Mouse (Mus musculus) splenic B cell, adult 2 months (primary cell): ENCODE data around the gene Slc35f2.
A peak's percentile ranks its signal among the peaks of the same experiment; 100 is the strongest.

Experiments
- DNase-seq: peaks from one replicate; pipeline ENCODE4 v3.0.0-alpha.2; 2011; ENCODE audit warnings: low read depth, low spot score
- H3K27me3 ChIP-seq: 2 replicates; pipeline ENCODE4 v1.6.1; 2012; ENCODE audit warnings: mild to moderate bottlenecking, low read length, moderate library complexity, mixed read lengths; ENCODE audit not compliant: control insufficient read depth, poor library complexity, insufficient read depth, severe bottlenecking
- H3K36me3 ChIP-seq: 2 replicates; pipeline ENCODE4 v1.6.1; 2012; ENCODE audit warnings: mild to moderate bottlenecking, low read length, moderate library complexity, mixed read lengths; ENCODE audit not compliant: control insufficient read depth, poor library complexity, insufficient read depth, severe bottlenecking

Gene Slc35f2

DNA sequence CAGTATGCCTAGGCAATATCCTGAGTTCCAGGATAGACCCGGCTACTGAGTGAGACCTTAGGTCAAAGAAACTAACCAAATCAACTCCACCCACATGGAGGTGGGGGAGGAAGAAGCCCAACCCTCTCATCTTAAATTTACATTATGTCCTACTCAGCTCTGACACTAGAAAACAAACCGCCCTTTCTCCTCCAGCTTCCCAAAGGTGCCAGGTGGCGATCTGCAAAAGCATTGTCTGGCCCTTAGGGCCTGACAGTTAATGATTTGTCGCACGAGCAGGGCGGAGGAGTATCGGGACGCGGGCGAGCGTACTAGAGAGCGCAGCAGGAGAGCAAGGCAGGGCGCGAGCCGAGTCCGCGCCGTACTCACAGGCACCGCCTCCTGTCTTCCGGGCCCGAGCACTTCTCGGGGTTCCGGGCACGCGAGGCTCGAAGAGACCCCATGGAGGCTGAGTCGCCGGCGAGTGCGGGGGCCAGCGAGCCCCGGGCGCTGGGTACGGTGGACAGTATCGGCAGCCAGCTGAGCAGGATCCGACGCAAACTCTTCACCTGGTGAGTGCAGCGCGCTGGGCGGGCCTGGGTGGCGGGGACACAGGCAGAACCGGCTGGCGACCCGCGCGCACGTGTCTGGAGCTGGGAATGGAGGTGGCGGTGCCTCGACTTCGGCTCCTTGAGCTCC is at the start of gene Slc35f2:
Gene Slc35f2, plus strand, starts transcription at position 195 of the 678 bp plus-strand sequence.
- Histone ChIP-seq H3K36me3 (no peaks in the 10 kb centered on the region; the same call in 1 of the 2 replicates), H3K27me3 (no peaks in the 10 kb centered on the region)
- peak; percentile 35 for DNase-seq

DNA sequence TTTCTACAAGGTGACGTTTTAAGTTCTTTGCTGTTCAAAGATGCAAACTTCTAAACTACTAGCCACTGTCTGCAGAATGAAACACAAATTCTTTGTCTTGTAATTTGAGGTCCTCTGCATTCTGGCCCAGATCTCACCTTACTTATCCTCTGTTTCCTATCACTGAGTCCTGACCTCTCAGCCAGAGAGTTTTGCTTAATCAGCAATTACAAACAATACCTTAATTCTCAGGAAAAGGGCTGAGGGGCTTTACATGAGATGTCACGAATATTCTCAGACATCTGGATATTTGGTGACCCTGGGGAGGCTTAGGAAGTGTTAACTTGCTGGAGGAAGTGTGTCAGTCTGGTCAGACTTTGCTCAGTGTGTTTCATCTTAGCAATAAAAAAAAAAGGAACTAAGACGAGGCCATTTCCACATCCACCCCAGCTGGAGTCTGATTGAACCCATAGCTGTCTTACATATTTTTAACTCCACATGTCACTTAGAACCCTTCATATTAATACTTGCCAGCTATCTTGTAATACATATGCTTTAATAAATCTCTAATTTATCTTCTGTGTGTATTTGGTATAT is 30.4 kb upstream of the Slc35f2 start:
- Histone ChIP-seq H3K36me3 (no peaks in the 10 kb centered on the region), H3K27me3 (no peaks in the 10 kb centered on the region)
- DNase-seq: peak; percentile 6

DNA sequence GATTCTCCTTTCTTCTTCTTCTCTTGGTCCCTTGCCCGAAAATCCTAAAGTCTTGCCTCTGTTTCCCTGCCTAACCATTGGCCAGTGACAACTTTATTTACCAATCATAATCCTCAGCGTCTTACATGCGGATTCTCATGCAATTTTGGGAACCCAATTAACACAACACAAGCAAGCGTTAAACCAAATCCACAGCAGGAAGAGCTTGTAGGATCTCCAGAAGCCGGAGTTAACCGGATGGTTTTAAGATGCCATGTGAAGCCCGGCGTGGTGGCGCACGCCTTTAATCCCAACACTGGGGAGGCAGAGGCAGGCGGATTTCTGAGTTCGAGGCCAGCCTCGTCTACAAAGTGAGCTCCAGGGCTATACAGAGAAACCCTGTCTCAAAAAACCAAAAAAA is 20.9 kb upstream of the Slc35f2 start:
- no peak for DNase-seq
- no peaks in the 10 kb centered on the region for H3K27me3 ChIP-seq
- no peaks in the 10 kb centered on the region for H3K36me3 ChIP-seq

DNA sequence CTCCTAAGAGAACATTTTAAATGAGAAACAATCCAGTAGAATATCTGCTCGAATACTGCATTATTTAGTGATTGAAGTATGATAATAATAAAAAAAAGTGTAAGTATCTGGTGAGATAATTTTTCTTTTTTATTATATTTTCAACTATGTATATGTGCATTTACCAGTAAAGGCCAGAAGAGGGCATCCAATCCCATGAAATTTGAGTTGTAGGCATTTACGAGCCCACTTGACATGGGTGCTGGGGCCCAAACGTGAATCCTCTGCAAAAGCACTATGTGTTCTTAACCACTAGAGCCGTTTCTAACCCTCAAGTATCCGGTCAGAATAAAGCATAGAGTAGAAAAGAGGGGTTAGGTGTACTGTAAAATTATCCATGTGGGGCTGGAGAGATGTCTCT is 20.4 kb upstream of the Slc35f2 start:
- peak; percentile 38 for DNase-seq
- Histone ChIP-seq H3K27me3 (no peaks in the 10 kb centered on the region), H3K36me3 (no peaks in the 10 kb centered on the region)

DNA sequence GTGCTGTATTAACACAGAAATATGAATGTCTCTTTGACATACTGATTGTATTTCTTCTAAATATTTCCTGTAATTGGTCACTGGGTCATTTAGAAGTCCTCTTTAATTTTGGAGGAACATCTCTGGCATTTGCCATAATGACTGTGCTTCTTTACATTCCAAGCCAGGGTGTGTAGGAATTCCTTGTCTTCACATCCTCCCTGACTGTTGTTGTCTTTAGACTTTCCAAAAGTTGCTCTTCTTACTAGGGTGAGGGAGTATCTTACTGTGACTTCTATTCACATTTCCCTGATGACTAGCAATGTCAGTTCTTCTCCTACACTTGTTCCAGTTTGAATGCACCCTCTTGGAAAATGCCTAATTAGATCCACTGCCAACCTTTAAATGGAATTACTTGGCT is 16.5 kb upstream of the Slc35f2 start:
- Histone ChIP-seq H3K36me3 (no peaks in the 10 kb centered on the region), H3K27me3 (no peaks in the 10 kb centered on the region; the same call in 1 of the 2 replicates)
- no peak for DNase-seq

DNA sequence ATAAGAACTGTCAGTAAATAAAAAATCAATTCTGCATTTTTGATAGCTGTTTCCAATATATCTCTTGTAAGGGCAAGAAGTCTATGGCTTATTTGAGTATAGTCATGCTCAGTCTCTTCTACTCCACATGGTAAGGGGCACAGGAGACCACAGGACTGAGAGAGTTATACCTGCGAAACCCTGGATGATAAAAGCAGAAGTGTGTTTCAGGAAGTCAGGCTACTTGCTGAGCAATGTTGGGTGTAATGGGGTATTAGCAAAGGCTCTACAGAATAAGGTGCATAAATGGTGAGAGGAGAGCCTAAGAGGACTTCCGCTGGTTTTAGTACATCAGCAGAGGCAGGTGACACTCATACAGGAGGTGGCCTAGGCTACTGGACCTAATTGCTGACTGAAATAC is 13.2 kb upstream of the Slc35f2 start:
- no peaks in the 10 kb centered on the region for H3K36me3 ChIP-seq
- no peaks in the 10 kb centered on the region; the same call in 1 of the 2 replicates for H3K27me3 ChIP-seq
- DNase-seq: peak; percentile 5

DNA sequence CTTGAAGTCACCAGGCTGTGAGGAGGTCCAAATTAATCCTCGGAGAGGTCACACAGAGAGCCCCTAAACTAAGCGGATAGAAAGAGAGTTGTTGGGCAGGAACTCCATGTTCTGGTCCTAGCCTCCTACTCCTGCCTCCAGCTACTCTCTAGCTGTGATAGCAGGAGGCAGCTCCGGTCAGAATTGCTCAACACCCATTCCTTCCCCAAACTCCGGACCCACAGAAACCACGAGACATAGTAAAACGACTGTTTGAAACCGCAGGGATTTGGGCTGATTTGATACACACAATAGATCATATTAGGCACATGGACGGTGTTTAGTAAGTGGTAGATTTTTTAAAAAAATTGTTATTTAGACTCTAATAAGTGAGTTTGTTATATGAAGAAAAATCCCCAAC is 6.6 kb upstream of the Slc35f2 start:
- Histone ChIP-seq H3K36me3 (no peaks in the 10 kb centered on the region; the same call in 1 of the 2 replicates), H3K27me3 (no peaks in the 10 kb centered on the region)
- no peak for DNase-seq

DNA sequence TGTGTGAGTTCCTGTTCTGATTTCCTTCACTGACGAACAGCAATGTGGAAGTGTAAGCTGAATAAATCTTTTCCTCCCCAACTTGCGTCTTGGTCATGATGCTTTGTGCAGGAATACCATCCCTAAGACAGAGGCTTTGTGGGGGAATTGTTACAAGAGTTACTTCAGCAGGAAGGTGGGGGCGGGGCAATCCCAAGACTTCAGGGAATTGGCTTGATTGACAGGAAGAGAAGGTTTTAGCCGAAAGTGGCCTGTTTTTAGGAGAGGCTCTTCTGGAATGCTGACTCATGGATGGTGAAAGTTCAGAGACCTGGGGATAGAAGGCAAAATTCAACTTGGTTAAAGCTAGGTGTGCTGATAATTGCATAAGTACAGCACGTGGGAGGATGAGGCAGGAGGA is 2.9 kb upstream of the Slc35f2 start:
- Histone ChIP-seq H3K27me3 (no peaks in the 10 kb centered on the region), H3K36me3 (no peaks in the 10 kb centered on the region; the same call in 1 of the 2 replicates)
- DNase-seq: no peak

DNA sequence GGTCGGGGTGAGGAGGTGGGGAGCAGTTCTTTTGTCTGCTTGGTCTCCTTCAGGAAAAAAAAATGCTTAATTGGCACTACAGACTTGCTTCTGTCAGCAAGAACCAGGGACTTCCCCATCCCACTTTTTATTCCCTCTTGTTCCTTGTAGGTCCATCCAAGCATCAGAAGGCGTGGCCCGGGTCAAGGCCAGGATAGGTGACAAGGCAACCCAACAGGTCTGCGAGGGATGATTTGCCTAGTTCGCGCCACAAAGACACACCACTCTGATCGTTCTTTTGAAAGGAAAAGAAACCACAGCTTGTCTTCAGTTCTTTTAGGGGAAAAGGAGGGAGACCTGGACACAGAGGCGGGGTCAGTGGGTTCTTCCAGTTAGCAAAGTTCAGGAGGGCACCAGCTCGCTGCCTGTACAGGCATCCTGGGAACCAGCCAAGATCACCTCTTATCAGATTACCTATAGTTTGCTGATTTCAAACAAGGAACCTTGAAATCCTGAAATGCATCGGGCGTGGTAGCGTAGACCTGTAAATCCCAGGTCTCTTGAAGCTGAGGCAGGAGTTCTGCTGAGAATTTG is 481 bp upstream of the Slc35f2 start:
- DNase-seq: no peak
- no peaks in the 10 kb centered on the region for H3K27me3 ChIP-seq

DNA sequence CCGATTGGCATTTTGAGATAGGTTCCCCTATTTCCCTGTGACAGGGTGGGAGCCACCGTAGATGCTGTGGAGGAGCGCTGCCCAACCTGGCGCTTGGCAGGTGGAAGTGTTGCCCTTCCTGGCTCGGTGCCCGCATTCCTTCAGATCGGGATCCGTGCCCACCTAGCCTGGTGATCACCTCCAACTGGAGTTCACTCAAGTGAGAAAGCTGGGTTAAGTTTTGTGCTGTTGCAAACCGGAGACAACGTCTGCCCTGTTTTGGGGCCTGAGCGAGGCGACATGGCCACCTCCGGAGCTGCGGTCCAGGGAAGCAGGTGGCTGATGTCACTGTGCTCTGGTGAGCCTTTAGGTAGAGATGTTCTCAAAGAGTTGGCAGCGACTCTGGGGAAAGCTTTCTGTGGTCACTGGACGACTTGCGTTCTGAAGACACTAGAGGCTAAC is 803 bp downstream of the Slc35f2 start:
- H3K27me3 ChIP-seq: no peaks in the 10 kb centered on the region
- no peaks in the 10 kb centered on the region; the same call in 1 of the 2 replicates for H3K36me3 ChIP-seq
- DNase-seq: peak; percentile 11

More for the DNA sequence above, 481 bp upstream of the Slc35f2 start:
- H3K36me3 ChIP-seq: no peaks in the 10 kb centered on the region; the same call in 1 of the 2 replicates

DNA sequence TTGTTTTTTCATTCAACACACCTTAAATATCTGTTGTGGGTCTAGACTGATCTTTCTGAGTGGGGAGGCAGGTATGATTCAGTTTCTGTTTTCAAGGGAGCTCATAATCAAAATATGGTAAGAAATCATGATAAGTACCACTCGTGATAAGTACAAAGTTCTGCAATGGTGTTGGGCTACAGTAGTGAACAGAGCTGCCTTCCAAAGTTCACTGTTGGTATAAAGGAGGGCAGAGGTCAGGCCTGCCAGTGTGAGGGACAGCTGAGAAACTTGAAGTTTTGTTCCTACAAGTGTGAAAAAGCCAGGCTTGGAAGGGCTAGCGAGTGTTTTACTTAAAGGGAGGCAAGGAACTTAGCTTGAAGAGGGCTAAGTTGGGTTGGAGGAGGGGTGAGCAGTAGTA is 4.2 kb downstream of the Slc35f2 start:
- no peaks in the 10 kb centered on the region for H3K27me3 ChIP-seq
- DNase-seq: no peak
- no peaks in the 10 kb centered on the region for H3K36me3 ChIP-seq

DNA sequence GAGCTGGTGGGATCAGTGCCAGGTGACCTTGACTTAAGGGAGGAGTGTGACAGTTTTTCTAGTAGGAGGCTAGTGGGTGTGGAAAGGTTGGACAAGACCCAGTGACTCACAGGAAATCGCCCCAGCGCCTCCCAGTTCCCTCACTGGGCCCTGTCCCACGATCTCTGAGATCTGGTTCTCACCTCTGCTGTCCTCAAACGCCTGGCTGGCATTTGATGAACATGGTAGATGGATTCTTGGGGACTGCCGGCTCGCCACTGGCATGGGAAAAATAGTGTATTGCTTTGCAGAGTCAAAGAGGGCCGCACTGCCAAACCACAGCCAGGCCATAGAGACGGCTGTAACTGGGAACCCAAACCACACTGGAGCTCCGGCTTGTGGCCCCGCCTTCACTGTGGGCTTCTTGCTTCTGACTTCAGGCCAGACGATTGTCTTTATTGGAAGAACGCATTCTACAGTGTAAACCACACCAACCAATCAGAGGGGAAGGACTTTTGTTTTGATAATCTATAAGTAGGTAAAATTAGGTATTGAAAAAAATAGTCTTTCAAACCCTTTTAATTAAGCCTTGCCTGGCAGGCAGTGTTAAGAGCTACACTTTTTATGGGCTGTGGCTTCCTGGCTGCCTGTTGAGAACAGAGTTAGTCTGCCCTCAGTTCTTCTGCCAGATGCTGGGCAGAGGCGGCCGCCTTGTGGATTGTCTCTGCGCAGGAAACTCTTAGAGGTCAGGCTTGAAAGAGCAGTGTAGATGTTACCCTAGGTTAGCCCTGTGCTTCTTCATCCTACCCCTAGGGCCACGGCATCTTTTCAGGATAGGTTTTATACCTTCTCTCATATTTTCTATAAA is 15.4 kb downstream of the Slc35f2 start:
- Histone ChIP-seq H3K36me3 (no peaks in the 10 kb centered on the region), H3K27me3 (no peaks in the 10 kb centered on the region)
- no peak for DNase-seq

DNA sequence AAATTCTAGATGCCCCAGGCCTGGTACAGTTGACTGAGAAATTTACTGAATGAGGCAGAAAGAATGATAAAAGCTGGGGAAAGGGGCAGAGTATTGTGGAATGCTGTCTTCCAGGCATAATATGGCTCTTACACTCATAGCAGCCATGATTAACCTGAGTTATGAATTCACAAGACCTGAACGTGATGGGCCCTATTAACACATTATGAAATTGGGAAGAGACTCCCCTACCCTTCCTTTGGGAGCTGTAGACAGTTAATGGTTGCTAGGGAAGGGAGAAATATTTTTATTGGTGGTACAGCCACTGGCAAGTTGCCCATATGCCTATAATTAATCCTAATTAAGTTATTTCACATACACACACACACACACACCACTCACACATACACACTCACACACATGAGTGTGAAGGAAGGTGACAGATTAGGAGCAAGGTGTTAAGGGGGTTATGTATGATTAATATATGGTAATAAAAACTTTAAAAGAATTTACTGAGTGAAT is 22.5 kb downstream of the Slc35f2 start:
- DNase-seq: no peak
- no peaks in the 10 kb centered on the region for H3K27me3 ChIP-seq

DNA sequence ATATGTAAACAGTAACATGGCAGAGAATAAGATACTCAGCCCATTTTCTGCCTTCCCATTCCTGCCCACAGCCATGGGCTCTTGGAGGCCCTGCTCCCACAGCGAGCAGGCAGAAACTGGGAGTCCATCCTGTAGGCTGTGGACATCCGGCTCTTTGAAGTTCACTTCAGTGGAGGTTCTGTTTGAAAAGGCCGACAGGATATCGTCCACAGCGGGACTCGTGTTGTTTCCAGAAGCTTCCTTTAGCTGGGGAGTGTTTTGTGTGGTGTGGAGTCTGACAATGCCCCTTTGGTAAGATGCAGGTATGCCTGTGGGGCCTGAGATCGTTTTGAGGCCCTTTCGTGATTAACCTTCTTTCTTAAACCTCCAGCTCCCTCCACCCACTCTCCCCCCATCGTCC is 23.2 kb downstream of the Slc35f2 start:
- DNase-seq: no peak
- Histone ChIP-seq H3K36me3 (no peaks in the 10 kb centered on the region), H3K27me3 (no peaks in the 10 kb centered on the region)

More for the DNA sequence above, 22.5 kb downstream of the Slc35f2 start:
- no peaks in the 10 kb centered on the region for H3K36me3 ChIP-seq
